Mouse (Mus musculus) spleen, adult 2 months (tissue): ENCODE measurements around the gene Plekhj1. TPM values are rescaled to one million over a fixed set of nuclear protein-coding genes. Genes with fewer than 3 reads are reported as not detected.
A peak's percentile ranks its signal among the peaks of the same experiment; 100 is the strongest.

Experiments
- DNase-seq, 2 experiments: peaks; one replicate each; pipeline versions ENCODE4 v3.0.0 to v3.0.0-alpha.2; 2012 to 2021; ENCODE audit warnings: low spot score in 2 of 2, low read depth in 1 of 2
- H3K27ac ChIP-seq: fragments of 200-500 bp; 2 replicates; pipeline ENCODE4 v1.5.1; 2012; ENCODE audit warnings: low read length, inconsistent platforms; ENCODE audit not compliant: insufficient read depth
- H3K27me3 ChIP-seq: fragments of 200-500 bp; 2 replicates; pipeline ENCODE4 v1.6.1; 2012; ENCODE audit warnings: mild to moderate bottlenecking, moderate library complexity, low read length, inconsistent platforms; ENCODE audit not compliant: control insufficient read depth, insufficient read depth
- H3K36me3 ChIP-seq: fragments of 200-500 bp; 2 replicates; pipeline ENCODE4 v1.6.1; 2012; ENCODE audit warnings: mild to moderate bottlenecking, low read length, inconsistent platforms; ENCODE audit not compliant: control insufficient read depth, insufficient read depth
- H3K4me1 ChIP-seq: fragments of 200-500 bp; 2 replicates; pipeline ENCODE4 v1.6.1; 2011; ENCODE audit warnings: inconsistent platforms; ENCODE audit not compliant: control insufficient read depth, insufficient read depth, insufficient read length
- H3K4me3 ChIP-seq: fragments of 200-500 bp; 2 replicates; pipeline ENCODE4 v1.5.1; 2011; ENCODE audit warnings: mild to moderate bottlenecking, inconsistent platforms; ENCODE audit not compliant: insufficient read depth, insufficient read length; ENCODE audit errors: extremely low read depth
- CTCF ChIP-seq: fragments of 200-500 bp; IDR thresholded peaks from 2 replicates; pipeline ENCODE4 v1.5.1; 2011; ENCODE audit warnings: mild to moderate bottlenecking, inconsistent platforms; ENCODE audit not compliant: insufficient read depth, insufficient read length, insufficient replicate concordance; ENCODE audit errors: extremely low read depth
- POLR2A ChIP-seq: fragments of 200-500 bp; IDR thresholded peaks from 2 replicates; pipeline ENCODE4 v1.6.1; 2011; ENCODE audit warnings: low read depth, low read length, inconsistent platforms
- WGBS: fragments of 180-500 bp; shearing (Covaris S2); methylation state at CpG from one replicate; pipeline ENCODE4 v1.1.7; 2018; 5-methylcytosine and 5-hydroxymethylcytosine counted together
- polyA plus RNA-seq: library from polyadenylated mRNA; depleted of rRNA; stranded (reverse); fragments of >200 nt; gene quantifications from 2 replicates; pipeline ENCODE4 v1.2.3, GENCODE M21; 2012; rRNA removed

Gene Plekhj1
- polyA plus RNA-seq, 1 experiment = 71.8 TPM

DNA sequence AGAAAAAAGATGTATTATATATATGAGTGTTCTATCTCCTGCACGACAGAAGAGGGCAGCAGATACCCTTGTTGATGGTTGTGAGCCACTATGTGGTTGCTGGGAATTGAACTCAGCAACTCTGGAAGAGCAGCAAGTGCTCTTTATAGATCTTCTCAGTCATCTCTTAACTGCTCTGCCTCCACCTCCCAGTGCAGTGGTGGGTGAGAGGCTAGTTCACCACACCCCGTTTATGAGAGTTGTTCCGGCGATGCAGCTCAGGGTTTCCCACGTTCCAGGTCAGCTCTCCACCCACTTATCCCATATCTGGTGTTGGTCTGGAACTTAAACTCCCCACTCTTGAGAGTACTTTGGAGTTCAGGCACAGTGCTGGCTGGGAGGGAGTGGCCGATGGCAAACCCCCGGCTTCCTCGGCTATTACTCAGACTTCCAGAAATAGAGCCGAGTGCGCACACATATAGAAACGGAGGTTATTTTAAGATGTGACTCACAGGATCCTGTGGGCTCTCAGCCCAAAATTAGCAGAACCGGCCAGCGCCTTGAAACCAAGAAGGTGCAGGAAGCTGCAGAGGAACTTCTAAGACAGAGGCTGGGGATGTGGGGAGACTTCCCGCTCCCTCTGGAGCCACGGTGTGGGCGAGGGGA lies 47.1 kb downstream of the Plekhj1 start:
- Histone ChIP-seq H3K27ac (peak overlapping the region; percentile 20), H3K36me3 (no peaks in the 10 kb centered on the region), H3K4me3 (no peak overlapping the region), H3K4me1 (peaks cover 15% of the 10 kb centered on the region; the same call in 1 of the 2 replicates), H3K27me3 (no peaks in the 10 kb centered on the region)
- WGBS = under 1% methylated on average over 16 of the region's 16 CpGs
- peak; percentile 28; the same call in 1 of the 2 replicates for TF ChIP-seq CTCF
- TF ChIP-seq POLR2A = no peak
- peak; percentile 22 to 64 for DNase-seq

- H3K27ac ChIP-seq = no peak overlapping the region
- 19% methylated on average over 6 of the region's 6 CpGs for WGBS
- peak in 1 of 2 experiments; percentile 31 for DNase-seq
- no peak overlapping the region for H3K4me3 ChIP-seq
- no peaks in the 10 kb centered on the region for H3K27me3 ChIP-seq
- H3K4me1 ChIP-seq = peaks cover 11% of the 10 kb centered on the region; the same call in 1 of the 2 replicates
- no peak for TF ChIP-seq CTCF
- TF ChIP-seq POLR2A = no peak
- H3K36me3 ChIP-seq = no peaks in the 10 kb centered on the region
These were observed 49.8 kb downstream of the Plekhj1 start for GRCm38 (mm10) chr10:80748609-80749008.

DNA sequence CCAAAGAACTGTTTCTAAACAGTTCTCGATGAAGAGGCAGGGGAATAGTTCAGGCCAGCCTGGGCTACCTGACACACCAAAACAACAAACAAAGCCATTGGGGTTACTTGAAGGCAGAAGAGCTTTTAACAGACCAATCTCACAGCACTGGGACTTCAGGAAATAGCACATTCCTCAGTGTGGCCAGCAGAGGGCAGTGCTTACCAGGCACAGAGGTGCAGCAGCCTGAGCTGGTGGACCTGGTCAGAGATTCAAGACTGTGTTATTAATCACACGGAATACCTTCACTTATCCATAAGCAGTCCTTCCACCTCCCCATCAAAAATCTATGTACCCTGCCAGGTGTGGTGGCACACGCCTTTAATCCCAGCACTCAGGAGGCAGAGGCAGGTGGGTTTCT lies 51.0 kb downstream of the Plekhj1 start:
- H3K36me3 ChIP-seq = no peaks in the 10 kb centered on the region
- H3K27me3 ChIP-seq = no peaks in the 10 kb centered on the region
- peak; percentile 57 to 78 for DNase-seq
- H3K27ac ChIP-seq = no peak overlapping the region
- WGBS = 5% methylated on average over 3 of the region's 3 CpGs
- H3K4me3 ChIP-seq = no peak overlapping the region
- H3K4me1 ChIP-seq = peaks cover 13% of the 10 kb centered on the region; the same call in 1 of the 2 replicates
- peak; percentile 96; the same call in 1 of the 2 replicates for TF ChIP-seq CTCF
- TF ChIP-seq POLR2A = no peak

Other genes starting within 250 kb of the Plekhj1 start
- gene Rexo1, start 237.1 kb downstream of the Plekhj1 start, polyA plus RNA-seq = 78.0 and 95.1 TPM in 2 replicates
- gene Klf16, start 221.3 kb downstream of the Plekhj1 start, polyA plus RNA-seq = 27.9 and 41.8 TPM in 2 replicates
- gene Abhd17a, start 208.3 kb downstream of the Plekhj1 start, polyA plus RNA-seq = 220 and 302 TPM in 2 replicates
- gene Scamp4, start 195.8 kb downstream of the Plekhj1 start, polyA plus RNA-seq = 94.8 and 110 TPM in 2 replicates
- gene Adat3, start 195.7 kb downstream of the Plekhj1 start, polyA plus RNA-seq = 17.0 and 25.7 TPM in 2 replicates
- gene Gm49322, start 192.6 kb downstream of the Plekhj1 start, polyA plus RNA-seq = 2.9 and 3.0 TPM in 2 replicates
- 206 and 283 TPM in 2 replicates for gene Csnk1g2, start 175.8 kb downstream of the Plekhj1 start, polyA plus RNA-seq
- gene Btbd2, start 141.6 kb downstream of the Plekhj1 start, polyA plus RNA-seq = 49.5 and 66.1 TPM in 2 replicates
- gene Mknk2, start 120.5 kb downstream of the Plekhj1 start, polyA plus RNA-seq = 351 and 533 TPM in 2 replicates
- 130 and 156 TPM in 2 replicates for gene Mob3a, start 96.6 kb downstream of the Plekhj1 start, polyA plus RNA-seq
- 49.0 and 60.8 TPM in 2 replicates for gene Izumo4, start 96.4 kb downstream of the Plekhj1 start, polyA plus RNA-seq
- 92.5 and 111 TPM in 2 replicates for gene Ap3d1, start 56.4 kb downstream of the Plekhj1 start, polyA plus RNA-seq
- gene Dot1l, start 43.4 kb downstream of the Plekhj1 start, polyA plus RNA-seq = 46.2 and 56.2 TPM in 2 replicates
- gene Sf3a2, start 428 bp downstream of the Plekhj1 start, polyA plus RNA-seq = 38.7 and 54.3 TPM in 2 replicates
- gene Amh, start 6.6 kb upstream of the Plekhj1 start, polyA plus RNA-seq = 1.3 and 2.3 TPM in 2 replicates
- not detected in 2 replicates for gene Jsrp1, start 14.9 kb upstream of the Plekhj1 start, polyA plus RNA-seq
- 730 and 862 TPM in 2 replicates for gene Oaz1, start 28.0 kb upstream of the Plekhj1 start, polyA plus RNA-seq
- 0.02 TPM in 2 replicates for gene Lingo3, start 45.4 kb upstream of the Plekhj1 start, polyA plus RNA-seq
- 84.0 and 103 TPM in 2 replicates for gene Lsm7, start 56.6 kb upstream of the Plekhj1 start, polyA plus RNA-seq
- 127 and 130 TPM in 2 replicates for gene Sppl2b, start 56.6 kb upstream of the Plekhj1 start, polyA plus RNA-seq
- 0.08 and 0.09 TPM in 2 replicates for gene Tmprss9, start 73.2 kb upstream of the Plekhj1 start, polyA plus RNA-seq
- 123 and 133 TPM in 2 replicates for gene Timm13, start 102.3 kb upstream of the Plekhj1 start, polyA plus RNA-seq
- gene Lmnb2, start 119.6 kb upstream of the Plekhj1 start, polyA plus RNA-seq = 11.0 and 13.2 TPM in 2 replicates
- gene Gadd45b, start 131.4 kb upstream of the Plekhj1 start, polyA plus RNA-seq = 35.7 and 46.8 TPM in 2 replicates
- 0.75 and 0.91 TPM in 2 replicates for gene Gng7, start 216.3 kb upstream of the Plekhj1 start, polyA plus RNA-seq
- 0.04 TPM in 1 of 2 replicates, not detected in the other for gene Diras1, start 227.0 kb upstream of the Plekhj1 start, polyA plus RNA-seq
- 22.3 and 26.0 TPM in 2 replicates for gene Slc39a3, start 238.8 kb upstream of the Plekhj1 start, polyA plus RNA-seq